Mouse (Mus musculus): ENCODE results near the gene Golga2.
"Not testable (repeated sequence)": the region's sequence is repeated elsewhere in the genome, so short reads cannot be mapped to it uniquely, and the experiment has no call there.

- TF ChIP-seq POLR2A (IDR thresholded peaks at IDR 0.05; ENCODE audit: low read depth, low read length); CTCF (IDR thresholded peaks at IDR 0.05; ENCODE audit: borderline replicate concordance, insufficient read depth, low read length): not testable (repeated sequence)
Observed at GRCm38 (mm10) chr2:32295842-32296241, 8.7 kb downstream of the Golga2 start.
